Mouse (Mus musculus) adrenal gland, postnatal 10 days (tissue): ENCODE measurements around the gene Galt. TPM values are rescaled to one million over a fixed set of nuclear protein-coding genes. Genes with fewer than 3 reads are reported as not detected.
A peak's percentile ranks its signal among the peaks of the same experiment; 100 is the strongest.
"Not testable (repeated sequence)": the region's sequence is repeated elsewhere in the genome, so short reads cannot be mapped to it uniquely, and the experiment has no call there.

Experiments used
- DNase-seq: peaks from one replicate; pipeline ENCODE4 v3.0.0; 2021; ENCODE audit warnings: mixed read lengths
- total RNA-seq, 2 experiments: library from RNA; stranded (reverse); gene quantifications; 2 replicates each; pipeline ENCODE4 v1.2.3; 2021

Gene Galt
- total RNA-seq, 2 experiments from 2014 or later = 42.3 to 49.2 TPM

GRCm38 (mm10) chr4:41740380-41741157, 14.5 kb upstream of the Galt start:
- DNase-seq = no peak

- DNase-seq = peak; percentile 95
Observed at GRCm38 (mm10) chr4:41741158-41741560, 13.9 kb upstream of the Galt start.

- DNase-seq = no peak
Observed at GRCm38 (mm10) chr4:41744131-41744530, 10.9 kb upstream of the Galt start.

- DNase-seq = no peak
Observed at GRCm38 (mm10) chr4:41745021-41745420, 10.0 kb upstream of the Galt start.

GRCm38 (mm10) chr4:41755338-41756305, 594 bp downstream of the Galt start, which contains the start of gene Sigmar1:
Sigmar1 (minus strand) TSS chr4:41756157.
- DNase-seq = peak; percentile 89

- DNase-seq = no peak
Observed at GRCm38 (mm10) chr4:41756440-41756839, 1.4 kb downstream of the Galt start.

- DNase-seq = no peak
Observed at GRCm38 (mm10) chr4:41757321-41757720, 2.3 kb downstream of the Galt start.

GRCm38 (mm10) chr4:41758021-41758420, 3.0 kb downstream of the Galt start:
- DNase-seq = no peak

- no peak for DNase-seq
Observed at GRCm38 (mm10) chr4:41758701-41759100, 3.7 kb downstream of the Galt start.

- peak; percentile 63 for DNase-seq
Observed at GRCm38 (mm10) chr4:41759206-41759605, 4.2 kb downstream of the Galt start.

GRCm38 (mm10) chr4:41759656-41760287, 4.7 kb downstream of the Galt start:
- peak; percentile 37 for DNase-seq

GRCm38 (mm10) chr4:41760288-41760721, 5.3 kb downstream of the Galt start:
- DNase-seq = peak; percentile 94

- no peak for DNase-seq
Observed at GRCm38 (mm10) chr4:41760911-41761310, 5.9 kb downstream of the Galt start.

- DNase-seq = no peak
Observed at GRCm38 (mm10) chr4:41761680-41762079, 6.7 kb downstream of the Galt start.

GRCm38 (mm10) chr4:41762099-41762687, 7.2 kb downstream of the Galt start:
- DNase-seq = no peak

- peak; percentile 71 for DNase-seq
Observed at GRCm38 (mm10) chr4:41762688-41763114, 7.7 kb downstream of the Galt start.

- DNase-seq = not testable (repeated sequence)
Observed at GRCm38 (mm10) chr4:41763176-41763575, 8.1 kb downstream of the Galt start.

GRCm38 (mm10) chr4:41767301-41767700, 12.3 kb downstream of the Galt start:
- not testable (repeated sequence) for DNase-seq

- not testable (repeated sequence) for DNase-seq
Observed at GRCm38 (mm10) chr4:41772946-41773345, 17.9 kb downstream of the Galt start.

- DNase-seq = peak; percentile 86
Observed at GRCm38 (mm10) chr4:41773502-41773901, 18.5 kb downstream of the Galt start.

- peak; percentile 89 for DNase-seq
Observed at GRCm38 (mm10) chr4:41774002-41774401, 19.0 kb downstream of the Galt start, which contains the start of gene Ccl27a. Ccl27a (minus strand) TSS chr4:41774247.

- not testable (repeated sequence) for DNase-seq
Observed at GRCm38 (mm10) chr4:41774506-41774905, 19.5 kb downstream of the Galt start.
